Mouse (Mus musculus): ENCODE measurements around the gene Rnaseh1.

Gene Rnaseh1

GRCm38 (mm10) chr12:28667287-28667686 lies 17.9 kb downstream of the Rnaseh1 start:
- DNase-seq (ENCODE audit: low spot score in 2 of 2) = no peak

GRCm38 (mm10) chr12:28674038-28674720 lies 24.8 kb downstream of the Rnaseh1 start:
- DNase-seq (ENCODE audit: low spot score in 2 of 2) = no peak

DNA sequence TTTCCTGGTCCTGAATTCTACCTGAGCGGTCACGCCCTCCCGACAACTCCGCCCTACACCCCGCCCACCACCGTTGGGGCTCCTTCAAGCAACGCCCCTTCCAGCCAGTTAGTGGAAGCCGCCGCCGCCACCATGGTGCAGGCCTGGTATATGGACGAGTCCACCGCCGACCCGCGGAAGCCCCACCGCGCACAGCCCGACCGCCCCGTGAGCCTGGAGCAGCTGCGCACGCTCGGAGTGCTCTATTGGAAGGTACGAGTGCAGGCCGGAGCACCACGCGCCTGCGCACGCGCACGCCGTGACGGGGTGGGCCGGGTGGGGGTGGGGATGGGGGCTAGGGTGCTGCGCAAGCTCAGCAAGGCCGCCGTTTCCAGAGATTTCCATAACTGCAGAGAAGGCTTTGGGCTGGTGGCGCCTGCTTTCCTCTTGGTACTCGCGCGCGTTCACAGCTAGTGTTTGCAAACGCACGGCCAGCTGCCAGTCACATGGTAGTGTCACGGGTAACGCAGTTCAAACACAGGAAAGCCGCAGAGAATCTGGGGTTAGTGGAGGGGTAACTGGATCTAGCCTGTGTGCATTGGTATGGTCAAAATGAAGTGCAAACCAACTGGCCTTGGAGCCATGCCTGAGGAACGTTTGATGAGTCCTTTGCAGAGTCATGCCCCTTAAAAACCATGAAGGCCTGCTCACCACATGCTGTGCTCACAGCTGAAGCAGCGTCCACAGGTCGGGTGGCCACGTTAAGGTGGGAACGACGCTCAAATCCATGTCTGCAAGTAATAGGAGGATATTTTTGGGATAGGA lies 25.9 kb downstream of the Rnaseh1 start, which contains the start of gene Adi1:
Adi1 (plus strand) TSS at position 111 of the 804 bp plus-strand sequence.
- peak; percentile 74 for DNase-seq (ENCODE audit: low spot score in 2 of 2)

- no peak for DNase-seq (ENCODE audit: low spot score in 2 of 2)
Observed at GRCm38 (mm10) chr12:28675925-28676209, 26.5 kb downstream of the Rnaseh1 start.

GRCm38 (mm10) chr12:28684674-28685073 lies 35.3 kb downstream of the Rnaseh1 start:
- DNase-seq (ENCODE audit: low spot score in 2 of 2) = no peak

DNA sequence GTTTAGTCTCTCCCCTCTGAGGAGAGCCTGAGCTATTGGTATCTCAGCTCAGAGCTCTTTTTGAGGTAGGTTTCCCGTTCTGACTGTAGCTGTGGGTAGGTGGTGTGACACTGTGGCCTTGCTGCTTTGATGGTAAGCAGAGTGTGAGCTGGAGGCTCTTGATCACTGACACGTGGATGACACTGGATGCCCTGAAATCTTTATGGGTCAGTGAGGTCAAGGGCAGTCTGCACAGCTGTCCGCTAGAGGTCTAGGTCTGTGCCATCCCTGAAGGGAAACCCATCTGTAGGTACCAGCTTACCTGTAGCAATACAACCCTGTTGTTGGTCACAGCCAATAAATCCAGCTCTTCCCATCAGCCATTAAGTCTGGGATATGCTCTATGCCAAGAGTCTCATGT lies 36.4 kb downstream of the Rnaseh1 start:
- DNase-seq (ENCODE audit: low spot score in 2 of 2) = no peak

DNA sequence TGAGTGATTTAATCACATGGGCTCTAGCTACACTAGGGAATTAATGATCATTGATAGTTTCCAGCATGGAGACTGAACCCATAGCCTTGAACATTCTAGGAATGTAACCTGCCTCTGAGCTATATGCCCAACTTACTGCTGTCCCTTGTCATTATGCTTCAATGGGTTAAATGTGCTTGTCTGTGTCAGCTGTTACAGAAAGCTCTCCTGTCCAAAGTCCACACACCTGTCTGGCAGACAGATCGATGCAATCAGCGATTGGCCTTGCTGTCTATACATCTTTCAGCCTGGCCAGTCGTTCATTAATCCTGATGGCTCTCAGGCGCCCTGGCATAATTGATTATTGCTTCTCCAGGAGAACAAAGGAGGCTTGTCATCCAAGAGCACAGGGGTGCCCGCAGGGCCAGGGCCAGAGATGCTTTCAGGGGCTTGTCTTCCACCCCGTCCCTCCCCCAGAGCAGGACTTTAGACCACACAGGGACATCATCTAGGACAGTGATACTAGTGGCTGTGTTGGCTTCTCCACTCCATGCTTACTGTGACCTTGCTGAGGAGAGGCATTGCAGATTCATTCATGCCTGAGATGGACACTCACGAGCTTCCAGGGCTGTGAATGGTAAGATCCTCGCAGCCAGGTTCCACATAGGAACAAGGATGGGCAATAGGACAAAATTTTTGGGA lies 36.9 kb downstream of the Rnaseh1 start:
- DNase-seq (ENCODE audit: low spot score in 2 of 2) = no peak

GRCm38 (mm10) chr12:28688996-28689395 lies 39.6 kb downstream of the Rnaseh1 start:
- DNase-seq (ENCODE audit: low spot score in 2 of 2) = no peak

DNA sequence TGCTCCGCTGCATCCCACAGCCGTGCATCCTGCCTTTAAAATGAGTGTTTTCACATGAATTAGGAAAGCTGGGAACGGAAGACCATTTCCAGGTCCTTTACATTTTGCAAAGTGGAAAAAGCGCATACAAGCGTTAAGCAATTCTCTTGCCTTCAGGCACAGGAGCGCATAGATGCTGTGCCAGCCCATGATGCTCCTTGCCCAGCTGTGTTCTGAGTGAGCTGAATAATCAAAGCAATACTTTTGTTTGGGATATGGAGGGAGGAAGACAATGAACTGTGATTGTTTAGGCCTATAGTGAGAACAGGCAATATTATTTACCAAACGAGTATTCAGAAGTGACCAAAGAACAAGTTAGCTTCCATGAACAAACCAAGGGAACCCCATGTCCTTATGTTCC lies 41.3 kb downstream of the Rnaseh1 start:
- no peak for DNase-seq (ENCODE audit: low spot score in 2 of 2)

GRCm38 (mm10) chr12:28693738-28694137 lies 44.3 kb downstream of the Rnaseh1 start:
- no peak for DNase-seq (ENCODE audit: low spot score in 2 of 2)

DNA sequence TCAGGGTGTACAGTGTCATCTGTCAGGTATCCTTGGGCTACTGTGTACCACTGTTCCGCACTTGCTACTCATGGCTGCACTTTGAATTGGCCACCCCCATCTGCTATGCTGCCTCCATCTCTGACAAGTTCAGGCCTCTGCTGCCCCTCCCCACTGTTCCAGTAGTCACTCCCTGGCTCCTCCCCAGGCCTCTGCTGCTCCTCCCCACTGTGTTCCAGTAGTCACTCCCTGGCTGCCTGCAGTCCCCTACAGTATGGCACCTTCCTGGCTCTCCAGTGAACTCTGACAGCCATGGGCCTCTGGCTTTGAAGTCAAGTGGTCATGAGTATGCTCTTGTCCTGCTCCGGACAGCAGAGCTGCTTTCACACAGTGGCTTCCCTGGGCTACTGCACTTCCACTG lies 44.8 kb downstream of the Rnaseh1 start:
- no peak for DNase-seq (ENCODE audit: low spot score in 2 of 2)

- DNase-seq (ENCODE audit: low spot score in 2 of 2) = no peak
Observed at GRCm38 (mm10) chr12:28694776-28695175, 45.4 kb downstream of the Rnaseh1 start.

DNA sequence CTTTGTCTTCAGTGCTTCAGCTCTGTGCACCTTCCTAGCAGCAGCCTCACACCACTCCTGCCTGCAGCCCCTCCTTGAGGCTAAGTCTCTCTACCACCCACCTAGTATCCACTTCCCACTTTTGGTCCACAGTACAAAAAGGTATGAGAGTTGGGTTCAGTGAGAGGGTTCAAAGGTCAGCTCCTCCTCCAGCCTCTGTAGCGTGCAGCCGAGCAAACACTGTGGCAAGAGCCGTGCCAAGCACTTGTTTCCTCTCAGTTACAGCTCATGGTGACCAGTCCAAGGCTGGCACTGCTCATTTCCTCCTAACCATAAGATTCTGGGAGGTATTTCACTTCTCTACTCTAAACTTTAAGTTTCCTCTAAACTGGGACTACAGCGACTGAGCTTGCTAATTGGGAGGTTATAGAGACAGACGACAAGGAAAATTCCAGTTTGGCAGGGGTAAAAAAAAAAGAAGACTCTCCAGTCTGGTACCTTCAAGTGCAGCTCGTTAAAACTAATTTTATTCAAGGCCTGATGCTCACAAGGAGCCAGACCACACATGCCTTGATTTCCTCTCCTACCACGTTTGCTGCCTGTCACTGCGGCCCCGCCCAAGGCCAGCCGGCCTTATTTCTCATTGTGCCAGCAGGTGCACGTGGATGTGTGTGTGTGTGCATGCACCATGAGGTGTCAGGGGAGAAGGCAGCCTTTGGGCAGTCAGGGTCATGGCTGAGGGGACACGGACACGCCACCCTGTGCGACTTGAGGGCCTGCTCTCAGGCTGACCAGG lies 48.6 kb downstream of the Rnaseh1 start:
- DNase-seq (ENCODE audit: low spot score in 2 of 2) = no peak

DNA sequence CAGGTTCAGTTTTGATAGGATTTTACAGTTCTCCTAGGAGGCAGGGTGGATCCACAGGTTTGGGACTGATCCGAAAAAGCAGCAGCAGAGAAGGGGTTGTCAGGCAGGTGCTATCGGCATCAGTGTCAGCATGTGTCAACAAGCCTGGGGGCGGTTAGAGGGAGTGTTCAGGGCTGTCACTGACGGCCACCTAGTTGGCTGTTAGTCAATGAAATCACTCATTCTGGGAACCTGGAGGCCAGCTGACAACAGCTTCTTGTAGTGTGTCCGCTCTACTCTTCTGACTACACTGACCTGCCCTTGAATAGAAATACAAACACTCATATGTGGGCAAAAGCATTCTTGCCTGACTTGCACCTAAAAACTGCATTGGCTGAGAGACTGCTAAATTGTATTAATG lies 49.7 kb downstream of the Rnaseh1 start:
- no peak for DNase-seq (ENCODE audit: low spot score in 2 of 2)

DNA sequence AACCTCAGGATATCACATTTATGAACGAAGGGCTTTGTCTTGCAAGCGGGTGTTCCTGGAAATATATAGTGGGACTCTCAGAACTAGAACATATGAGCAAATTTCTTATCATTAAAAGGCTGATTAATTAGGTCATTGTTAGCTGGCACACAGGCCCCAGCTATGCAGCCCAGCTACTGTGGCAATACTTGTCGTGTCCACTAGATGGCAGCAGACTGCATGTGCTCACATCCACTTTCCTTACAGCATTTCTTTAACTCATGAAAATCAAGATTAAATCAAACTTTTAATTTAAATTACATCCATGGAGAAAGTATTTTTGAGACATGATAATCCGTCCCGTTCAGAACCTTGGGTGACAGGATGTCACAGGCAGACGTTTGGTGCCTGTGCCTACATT lies 50.3 kb downstream of the Rnaseh1 start:
- peak; percentile 26 to 37 for DNase-seq (ENCODE audit: low spot score in 2 of 2)

DNA sequence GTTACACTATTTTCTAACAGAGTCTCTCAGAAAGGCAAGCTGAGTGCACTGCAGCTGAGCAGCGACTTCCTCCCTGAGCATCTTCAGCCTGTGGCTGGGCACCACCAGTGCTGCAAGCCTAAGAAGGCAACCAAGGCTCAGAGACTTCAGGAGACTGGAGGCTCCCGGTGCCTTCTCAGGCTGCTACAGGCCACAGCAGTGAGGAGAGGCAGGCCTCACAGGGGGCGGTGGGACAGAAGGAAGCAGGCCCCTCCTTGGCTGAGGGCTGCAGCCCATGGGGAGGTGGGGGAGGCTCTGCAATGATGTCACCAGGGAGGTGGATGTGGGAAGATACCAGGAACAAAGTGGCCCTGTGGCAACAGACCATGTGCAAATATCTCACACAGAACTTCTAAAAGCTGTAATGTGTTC lies 50.7 kb downstream of the Rnaseh1 start:
- DNase-seq (ENCODE audit: low spot score in 2 of 2) = no peak

GRCm38 (mm10) chr12:28700561-28701025 lies 51.2 kb downstream of the Rnaseh1 start:
- no peak for DNase-seq (ENCODE audit: low spot score in 2 of 2)

DNA sequence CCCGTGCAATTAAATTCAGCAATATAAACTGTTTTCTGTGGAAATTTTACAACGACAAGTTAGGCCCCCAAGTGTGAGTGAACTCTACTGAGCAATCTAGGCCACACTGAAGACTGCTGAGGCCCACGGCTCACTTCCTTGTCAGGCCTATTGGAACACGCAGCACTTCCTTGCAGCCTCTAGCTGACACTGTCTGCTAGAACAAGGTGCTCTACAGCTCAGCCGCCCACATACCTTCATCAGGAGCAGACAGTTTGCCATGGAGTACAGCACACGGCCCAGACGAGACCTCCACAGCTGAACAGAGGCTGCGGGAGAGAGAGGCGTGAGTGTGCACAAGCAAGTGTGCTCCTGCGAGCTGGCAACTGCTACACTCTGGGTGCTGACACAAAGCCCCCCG lies 51.9 kb downstream of the Rnaseh1 start:
- DNase-seq (ENCODE audit: low spot score in 2 of 2) = no peak

DNA sequence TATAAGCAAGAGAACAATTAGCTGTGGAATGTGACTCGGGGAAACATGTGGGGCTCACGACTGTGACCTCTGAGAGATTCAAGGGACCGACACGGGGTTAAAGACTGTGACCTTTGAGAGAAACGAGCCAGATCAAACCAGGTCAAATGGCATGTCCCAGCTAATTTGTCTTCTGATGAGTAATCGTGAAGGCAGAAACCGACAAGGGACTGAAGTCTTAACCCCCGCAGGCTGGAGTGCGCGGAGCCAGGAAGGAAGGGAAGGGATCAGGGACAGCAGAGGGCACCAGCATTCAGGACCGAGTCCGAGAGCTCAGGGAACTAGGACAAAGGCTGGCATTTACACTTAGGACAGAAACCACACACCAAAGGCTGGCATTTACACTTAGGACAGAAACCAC lies 55.0 kb downstream of the Rnaseh1 start:
- DNase-seq (ENCODE audit: low spot score in 2 of 2) = no peak

- DNase-seq (ENCODE audit: low spot score in 2 of 2) = no peak
Observed at GRCm38 (mm10) chr12:28705204-28705603, 55.8 kb downstream of the Rnaseh1 start.

- no peak for DNase-seq (ENCODE audit: low spot score in 2 of 2)
Observed at GRCm38 (mm10) chr12:28708154-28708553, 58.8 kb downstream of the Rnaseh1 start.
